Mouse (Mus musculus) naive thymus-derived CD4-positive, alpha-beta T cell, adult 2 months (primary cell): Measurements from ENCODE around the gene Mboat2.

Source experiments
- DNase-seq: peaks from one replicate; pipeline ENCODE4 v3.0.0-alpha.2; 2011; ENCODE audit warnings: low read depth

Gene Mboat2

GRCm38 (mm10) chr12:24863762-24864161 is 33.1 kb downstream of the Mboat2 start:
- DNase-seq = no peak

GRCm38 (mm10) chr12:24866645-24867044 is 36.0 kb downstream of the Mboat2 start:
- DNase-seq = no peak

GRCm38 (mm10) chr12:24868694-24869093 is 38.0 kb downstream of the Mboat2 start:
- DNase-seq = no peak

DNA sequence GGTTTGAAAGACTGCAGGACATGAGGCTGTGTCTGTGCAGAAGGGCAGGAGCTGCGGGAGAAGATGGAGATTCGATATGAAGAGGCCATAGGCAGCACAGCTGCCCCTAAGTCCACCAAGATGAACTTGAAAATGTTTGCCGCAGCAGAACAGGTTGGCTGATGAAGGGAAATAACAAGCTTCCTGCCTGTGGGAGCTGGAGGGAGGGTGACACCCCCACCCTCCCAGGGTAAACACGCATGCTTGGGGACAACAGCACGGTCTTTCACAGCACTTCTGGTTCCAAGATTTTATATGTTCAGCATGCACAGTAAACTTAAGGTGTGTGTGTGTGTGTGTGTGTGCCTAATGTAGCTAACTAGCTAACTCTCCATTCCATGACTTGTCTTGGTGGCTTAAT is 38.6 kb downstream of the Mboat2 start:
- peak; percentile 12 for DNase-seq

GRCm38 (mm10) chr12:24870901-24871300 is 40.2 kb downstream of the Mboat2 start:
- no peak for DNase-seq

- DNase-seq = no peak
These were observed 41.6 kb downstream of the Mboat2 start for GRCm38 (mm10) chr12:24872264-24872663.

DNA sequence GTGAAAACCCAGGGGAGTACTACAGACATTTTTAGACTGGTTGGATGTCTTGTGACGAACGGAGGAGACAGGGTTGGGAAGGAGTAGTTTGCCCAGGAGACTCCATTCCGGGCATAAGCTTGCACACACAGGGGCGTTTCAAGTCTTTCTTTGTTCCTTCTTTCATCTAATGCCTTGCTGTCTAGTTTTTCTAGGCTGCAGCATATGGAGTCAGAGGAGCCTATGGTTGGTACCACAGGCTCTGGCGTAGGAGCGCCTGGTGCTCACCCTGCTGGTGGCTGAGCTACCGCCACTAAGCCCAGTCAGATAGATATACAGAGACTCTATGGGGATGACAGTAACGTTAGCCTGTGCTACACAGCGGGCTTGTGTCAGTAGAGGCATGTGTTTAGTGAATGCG is 42.0 kb downstream of the Mboat2 start:
- DNase-seq = no peak

DNA sequence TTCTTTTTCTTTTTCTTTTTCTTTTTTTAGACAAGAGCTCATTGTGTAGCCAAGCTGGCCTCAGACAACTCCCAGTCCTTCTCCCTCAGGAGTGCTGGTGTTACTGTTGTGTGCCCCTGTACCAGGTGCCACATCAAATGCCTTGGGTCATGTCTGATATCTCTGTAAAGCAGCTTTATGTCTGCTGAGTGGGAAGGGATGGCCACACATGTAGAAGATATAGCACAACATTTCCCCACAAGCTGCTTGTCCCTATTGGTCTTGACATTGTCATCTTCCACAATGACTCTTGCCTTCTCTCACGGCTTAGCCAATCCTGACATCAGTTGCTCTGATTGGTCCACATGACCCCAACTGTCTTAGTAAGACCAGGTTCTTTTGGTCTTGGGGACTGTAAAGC is 45.2 kb downstream of the Mboat2 start:
- DNase-seq = no peak

DNA sequence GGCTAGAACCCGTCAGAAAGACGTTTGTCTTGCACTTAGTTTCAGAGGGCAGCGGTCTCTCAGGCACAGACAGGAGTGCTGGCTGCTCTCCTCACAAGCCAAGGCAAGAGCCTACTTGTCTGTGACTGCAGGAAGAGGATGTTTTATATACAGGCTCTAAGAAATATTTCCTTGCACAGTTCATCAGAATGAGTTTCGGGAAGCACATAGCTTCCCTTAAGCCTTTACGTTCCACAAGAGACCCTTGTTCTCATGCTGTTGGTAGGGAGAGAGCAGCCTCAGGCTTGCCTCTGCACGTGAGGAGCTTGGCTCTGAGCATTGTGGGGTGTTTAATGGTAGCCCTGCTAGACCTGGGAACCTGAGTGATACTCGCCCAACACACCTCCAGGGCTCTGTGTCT is 46.6 kb downstream of the Mboat2 start:
- DNase-seq = no peak

GRCm38 (mm10) chr12:24878090-24878489 is 47.4 kb downstream of the Mboat2 start:
- no peak for DNase-seq

DNA sequence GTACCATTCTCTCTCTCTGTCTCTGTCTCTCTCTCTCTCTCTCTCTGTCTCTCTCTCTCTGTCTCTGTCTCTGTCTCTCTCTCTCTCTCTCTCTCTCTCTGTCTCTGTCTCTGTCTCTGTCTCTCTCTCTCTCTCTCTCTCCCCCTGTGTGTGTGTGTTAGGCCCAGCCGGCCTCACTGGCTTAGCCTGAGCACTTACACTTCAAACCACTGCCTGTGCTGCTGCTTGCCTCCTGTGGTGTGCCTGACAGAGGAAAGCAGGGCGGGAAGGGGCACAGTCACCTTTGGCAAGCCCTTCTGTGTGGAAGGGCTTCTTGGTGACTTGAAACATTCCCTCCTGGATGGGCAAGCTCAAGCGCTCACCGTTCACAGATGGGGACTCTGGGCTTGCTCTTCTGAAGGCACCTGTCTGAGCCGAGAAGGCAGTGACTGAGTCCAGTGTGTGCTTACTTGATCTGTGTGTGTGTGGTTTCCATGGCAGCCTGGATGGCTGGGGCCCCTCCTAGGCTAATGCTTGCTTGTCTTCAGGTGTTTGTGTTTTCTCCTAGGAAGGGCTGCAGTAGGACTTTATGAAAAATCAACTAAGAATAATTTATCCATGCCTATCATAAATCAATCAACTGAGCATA is 48.2 kb downstream of the Mboat2 start:
- no peak for DNase-seq

DNA sequence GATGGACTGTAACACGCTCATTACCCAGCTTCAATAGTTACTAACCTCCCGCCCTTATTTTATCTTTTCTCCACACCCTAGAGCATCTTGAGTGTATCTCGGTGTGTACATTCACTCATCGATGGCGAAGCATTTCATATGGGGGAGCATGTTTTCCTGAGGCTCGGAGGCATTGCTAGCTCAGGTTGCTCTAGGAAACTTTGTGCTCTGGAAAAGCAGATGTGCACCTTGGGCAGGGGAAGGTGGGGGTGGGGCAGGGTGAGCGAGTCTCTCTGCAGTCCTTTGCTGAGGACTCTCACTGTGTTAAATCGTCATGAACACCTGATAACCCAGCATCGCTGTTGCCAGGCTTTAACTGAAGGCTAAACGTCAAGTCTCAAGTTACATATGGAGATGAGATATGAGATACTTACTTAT is 48.9 kb downstream of the Mboat2 start:
- no peak for DNase-seq

DNA sequence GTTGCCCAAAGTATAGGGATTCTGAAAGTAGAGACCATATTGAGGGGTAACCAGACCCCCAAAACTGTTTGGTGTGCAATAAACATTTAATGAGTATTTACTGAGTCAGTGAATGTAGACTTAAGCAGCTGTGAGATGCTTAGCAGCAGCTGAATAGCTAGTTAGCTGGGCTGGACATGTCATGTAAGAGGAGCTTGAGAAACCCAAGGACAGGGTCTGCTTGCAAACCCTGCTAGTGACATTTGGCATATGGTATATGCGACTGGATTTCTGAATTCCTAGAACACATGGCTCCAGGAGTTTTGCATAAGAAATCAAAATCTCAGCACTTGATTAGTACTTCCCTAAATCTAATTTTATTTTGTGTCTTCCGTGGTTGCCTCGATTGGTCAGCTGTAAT is 52.6 kb downstream of the Mboat2 start:
- DNase-seq = no peak

- DNase-seq = no peak
These were observed 56.1 kb downstream of the Mboat2 start for GRCm38 (mm10) chr12:24886800-24887199.

DNA sequence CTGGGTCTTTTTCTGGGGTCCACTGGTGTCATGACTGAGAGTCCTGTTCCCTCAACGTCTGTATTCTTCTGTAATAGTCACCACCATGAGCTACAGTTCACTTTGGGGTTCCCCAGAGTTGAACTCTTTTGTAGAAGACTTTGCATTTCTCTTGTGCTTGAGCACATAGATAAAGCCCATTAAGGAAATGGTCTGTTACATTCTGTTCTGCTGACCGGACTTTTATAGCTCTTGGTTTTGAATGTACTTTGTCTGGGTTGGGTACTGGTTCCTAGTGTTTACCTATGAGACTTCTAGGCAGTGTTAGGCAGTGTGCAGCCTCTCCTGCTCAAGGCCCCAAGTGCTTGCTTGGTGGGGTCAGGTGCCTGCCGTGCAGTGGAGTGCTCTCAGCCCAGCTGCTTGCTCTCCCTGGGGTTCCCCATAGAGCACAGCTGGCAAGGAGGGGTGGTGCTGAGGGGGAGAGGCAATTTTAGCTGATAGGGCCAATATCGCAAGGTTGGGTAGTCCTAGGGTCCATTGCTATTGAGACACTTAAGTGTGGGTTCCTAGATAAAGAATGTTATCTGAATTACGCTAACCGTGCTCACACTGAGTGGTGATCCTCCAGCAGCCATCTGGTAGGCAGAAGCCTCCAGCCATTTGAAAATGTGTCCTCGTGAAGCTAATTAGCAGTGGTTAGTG is 58.8 kb downstream of the Mboat2 start:
- DNase-seq = no peak

- no peak for DNase-seq
These were observed 59.5 kb downstream of the Mboat2 start for GRCm38 (mm10) chr12:24890158-24890557.

- no peak for DNase-seq
These were observed 60.2 kb downstream of the Mboat2 start for GRCm38 (mm10) chr12:24890684-24891459.

DNA sequence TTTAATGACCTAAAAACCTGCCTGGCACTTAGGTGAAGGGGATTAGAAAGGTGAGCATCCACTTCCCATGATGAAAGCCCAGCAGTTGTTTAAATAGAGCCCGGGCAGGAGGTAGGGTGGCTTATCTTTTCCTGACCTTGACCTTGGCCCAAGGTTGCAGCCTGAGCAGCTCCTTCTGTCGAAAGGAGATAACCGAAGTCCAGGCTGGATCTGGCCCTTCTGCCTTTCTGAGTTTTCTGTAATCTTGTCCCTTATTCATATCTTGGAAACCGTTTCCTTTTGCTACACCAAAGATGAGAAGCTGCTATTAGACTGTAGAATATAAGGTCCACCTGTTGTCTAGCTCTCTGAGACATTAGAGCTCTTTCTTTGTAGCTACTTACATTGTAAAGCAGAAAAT is 61.9 kb downstream of the Mboat2 start:
- no peak for DNase-seq

DNA sequence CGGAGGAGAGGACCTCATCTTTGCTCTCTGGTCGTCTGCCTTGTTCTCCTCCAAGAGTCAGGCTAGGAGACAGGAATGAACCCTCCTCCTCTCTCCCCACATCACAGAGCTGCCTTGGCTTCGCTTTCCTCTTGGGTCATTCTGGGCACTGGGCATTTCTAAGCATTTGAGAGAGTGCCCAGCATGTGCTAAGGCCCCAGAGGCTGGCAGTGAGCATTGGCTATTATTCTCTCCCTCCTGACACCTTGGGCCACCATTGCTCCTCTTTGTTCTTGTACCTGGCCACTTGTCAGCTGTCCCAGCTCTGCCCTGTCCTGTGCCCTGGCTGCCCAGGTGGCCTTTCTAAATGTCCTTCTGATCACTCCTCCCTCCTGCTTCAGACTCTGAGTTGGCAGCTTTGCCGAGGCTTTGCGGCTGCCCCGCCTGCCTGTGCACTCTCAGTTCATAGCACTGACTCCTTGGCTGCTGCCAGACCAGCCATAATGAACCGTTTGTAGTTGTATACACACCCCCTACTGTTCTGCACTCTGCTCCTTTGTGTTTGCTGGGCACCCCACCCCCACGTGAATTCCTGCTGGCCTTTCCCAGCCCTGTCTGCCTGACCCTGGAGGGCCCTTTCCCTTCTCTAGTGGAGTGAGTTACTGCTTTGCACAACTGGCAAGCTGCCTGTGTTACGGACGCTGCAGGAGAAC is 63.2 kb downstream of the Mboat2 start:
- DNase-seq = no peak

DNA sequence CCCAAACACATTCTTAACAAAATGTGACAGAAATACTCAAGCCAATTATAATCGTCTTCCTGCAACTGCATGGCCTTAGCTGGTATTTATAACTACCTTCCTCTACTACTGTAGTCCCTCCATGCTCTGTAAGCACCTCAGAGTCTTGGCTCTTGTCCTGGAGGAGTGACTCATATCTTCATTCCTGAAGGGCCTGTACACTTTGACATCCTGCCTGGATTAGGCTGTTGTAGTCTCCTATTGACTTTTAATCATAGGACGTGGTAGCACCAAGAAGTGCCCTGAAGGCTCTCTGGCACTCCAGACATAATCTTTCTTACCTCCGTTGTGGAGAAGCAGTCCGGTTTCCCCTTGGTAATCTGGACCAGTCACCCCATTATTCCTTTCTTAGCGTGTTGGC is 64.7 kb downstream of the Mboat2 start:
- no peak for DNase-seq

DNA sequence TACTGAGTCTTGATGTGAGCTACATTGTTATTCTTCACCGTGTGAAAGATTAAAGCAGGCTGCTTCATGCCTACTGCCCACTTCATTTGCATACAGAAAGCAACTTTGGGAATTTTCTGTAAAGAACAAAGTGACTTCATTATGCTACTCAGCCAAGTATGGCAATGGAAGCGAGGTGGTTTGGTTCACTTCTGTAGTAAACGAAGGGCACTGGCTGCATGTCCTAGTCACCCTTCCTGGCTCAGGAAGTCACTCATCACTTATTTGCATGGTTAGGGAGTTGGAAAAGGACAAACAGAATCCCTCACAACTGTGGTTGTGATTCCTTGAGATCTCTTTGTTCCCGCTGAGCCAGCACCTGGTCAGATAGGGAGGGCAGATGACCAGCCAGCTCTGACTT is 66.7 kb downstream of the Mboat2 start:
- DNase-seq = no peak

DNA sequence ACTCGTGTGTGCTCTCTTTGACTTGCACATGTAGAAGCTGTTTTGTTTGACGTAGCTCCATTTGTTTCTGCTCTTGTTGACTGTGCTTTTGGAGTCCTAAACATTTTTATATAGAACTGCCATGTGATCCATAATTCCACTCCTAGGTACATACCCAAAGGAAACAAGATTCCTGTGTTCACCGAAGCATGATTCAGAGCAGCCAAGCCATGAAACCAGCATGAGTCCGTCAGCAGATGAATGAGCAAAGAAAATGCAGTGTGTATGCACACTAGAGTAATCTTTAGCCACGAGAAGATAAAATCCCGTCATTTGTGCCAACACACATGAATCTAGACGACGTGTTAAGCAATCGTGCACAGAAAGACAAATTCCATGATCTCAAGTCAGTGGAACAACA is 67.5 kb downstream of the Mboat2 start:
- DNase-seq = no peak

DNA sequence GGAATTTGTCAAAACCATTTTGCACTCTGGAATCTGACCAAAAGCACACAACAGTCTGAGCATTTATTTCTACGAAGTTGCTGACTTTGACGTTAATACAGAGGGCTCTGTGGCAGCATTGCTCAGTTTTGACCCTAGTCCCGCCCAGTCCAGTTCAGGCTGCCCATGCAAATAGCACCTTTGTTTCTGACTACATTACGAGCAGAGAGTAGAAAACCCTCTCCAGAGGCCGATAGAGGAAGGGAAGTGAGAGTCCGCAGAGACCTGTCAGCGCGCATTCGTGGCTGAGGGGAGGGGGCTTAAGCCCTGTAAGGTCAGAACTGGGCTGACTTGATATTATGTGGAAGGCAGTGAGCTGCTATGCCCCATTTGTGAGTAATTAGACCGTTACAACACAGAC is 69.0 kb downstream of the Mboat2 start:
- no peak for DNase-seq
